Mouse (Mus musculus) bone marrow, adult 2 months (tissue): ENCODE data around the gene Rbm14.

ENCODE experiments used
- CTCF ChIP-seq: fragments of 200-500 bp; IDR thresholded peaks from 2 replicates; pipeline ENCODE4 v1.5.1; 2011; ENCODE audit warnings: low read length, control low read depth; ENCODE audit not compliant: control insufficient read depth, insufficient read depth
- POLR2A ChIP-seq: fragments of 200-500 bp; IDR thresholded peaks from 2 replicates; pipeline ENCODE4 v1.6.1; 2011; ENCODE audit warnings: low read depth, mild to moderate bottlenecking, control low read depth, low read length, borderline replicate concordance; ENCODE audit not compliant: control insufficient read depth

DNA sequence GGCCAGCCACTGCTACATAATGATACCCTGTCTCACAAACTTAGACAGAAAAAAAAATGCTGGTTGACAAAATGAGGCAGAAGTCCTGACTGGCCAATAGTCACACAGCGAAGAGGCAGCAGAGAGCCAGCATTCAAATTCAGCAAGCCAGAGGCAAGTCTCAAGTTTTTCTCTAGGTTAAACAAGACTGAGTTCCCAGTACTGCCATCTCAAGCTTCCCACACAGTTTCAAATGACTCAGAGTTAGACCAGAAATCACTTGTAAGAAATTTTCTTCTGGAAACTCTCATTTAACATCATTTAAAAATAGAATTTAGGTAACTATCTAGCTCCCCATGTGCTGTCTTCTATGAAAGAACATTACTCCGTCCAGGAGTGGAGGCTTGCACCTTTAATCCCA is 13.6 kb downstream of the Rbm14 start:
- no peak for TF ChIP-seq POLR2A
- TF ChIP-seq CTCF = no peak
